Mouse (Mus musculus) cerebellum, adult 8-10 months (tissue): ENCODE measurements around the gene Olfr93.
"Not testable (repeated sequence)": the region's sequence is repeated elsewhere in the genome, so short reads cannot be mapped to it uniquely, and the experiment has no call there.

Experiments used
- DNase-seq: peaks from one replicate; pipeline ENCODE4 v3.0.0; 2022

The Olfr93 gene

GRCm38 (mm10) chr17:37161394-37161793, at the start of gene Olfr93:
Gene Olfr93, minus strand, starts transcription at chr17:37161494.
- no peak for DNase-seq

- no peak for DNase-seq
Measured at GRCm38 (mm10) chr17:37203917-37204236, 42.6 kb upstream of the Olfr93 start.

- peak; percentile 71 for DNase-seq
Measured at GRCm38 (mm10) chr17:37203206-37203916, 42.1 kb upstream of the Olfr93 start.

GRCm38 (mm10) chr17:37200894-37201293, 39.6 kb upstream of the Olfr93 start, which contains the start of gene Olfr94:
Gene Olfr94, minus strand, starts transcription at chr17:37200994.
- DNase-seq: no peak

- no peak for DNase-seq
Measured at GRCm38 (mm10) chr17:37196845-37197724, 35.8 kb upstream of the Olfr93 start.

- DNase-seq: no peak
Measured at GRCm38 (mm10) chr17:37194782-37195181, 33.5 kb upstream of the Olfr93 start.

- no peak for DNase-seq
Measured at GRCm38 (mm10) chr17:37193656-37194055, 32.4 kb upstream of the Olfr93 start, which contains the start of gene Ubd. Gene Ubd, plus strand, starts transcription at chr17:37193892.

GRCm38 (mm10) chr17:37193032-37193431, 31.7 kb upstream of the Olfr93 start:
- DNase-seq: no peak

GRCm38 (mm10) chr17:37190711-37191110, 29.4 kb upstream of the Olfr93 start:
- peak; percentile 23 for DNase-seq

- DNase-seq: no peak
Measured at GRCm38 (mm10) chr17:37185474-37185873, 24.2 kb upstream of the Olfr93 start.

GRCm38 (mm10) chr17:37131366-37131765, 29.9 kb downstream of the Olfr93 start:
- not testable (repeated sequence) for DNase-seq

GRCm38 (mm10) chr17:37119988-37120387, 41.3 kb downstream of the Olfr93 start, which contains the start of gene Olfr92:
Gene Olfr92, minus strand, starts transcription at chr17:37120088.
- DNase-seq: no peak

- no peak for DNase-seq
Measured at GRCm38 (mm10) chr17:37098178-37098577, 63.1 kb downstream of the Olfr93 start, which contains the start of gene Olfr91. Gene Olfr91, minus strand, starts transcription at chr17:37098278.

- no peak for DNase-seq
Measured at GRCm38 (mm10) chr17:37093289-37093688, 68.0 kb downstream of the Olfr93 start.

- no peak for DNase-seq
Measured at GRCm38 (mm10) chr17:37092198-37092597, 69.1 kb downstream of the Olfr93 start.
